Mouse (Mus musculus): ENCODE measurements at regions not wholly inside any gene's neighbourhood (a gene's known extent, or its start where the extent isn't known, plus 50 kb on each side); places are given as distances from the start of the nearest gene placed in this dataset.

DNA sequence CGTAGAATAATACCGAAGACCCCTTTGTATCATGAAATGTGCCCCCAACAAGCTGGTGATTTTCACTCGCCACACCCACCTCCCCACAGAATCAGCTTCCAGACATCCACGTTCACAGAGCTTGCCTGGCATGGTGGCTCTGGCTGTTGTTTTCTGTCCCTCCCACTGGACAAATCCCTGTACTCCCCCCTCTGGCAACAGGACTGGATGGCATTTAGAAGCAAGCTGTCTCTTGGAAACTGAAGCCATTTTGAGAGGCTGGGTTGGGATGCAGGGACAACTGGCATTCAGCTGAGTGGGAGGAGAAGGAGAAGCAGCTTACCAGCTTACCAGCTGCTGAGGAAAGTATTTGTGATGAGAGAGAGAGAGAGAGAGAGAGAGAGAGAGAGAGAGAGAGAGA lies 105.6 kb upstream of the Spdl1 start:
- TF ChIP-seq CTCF (IDR thresholded peaks at IDR 0.05 in 2 of 3, conservative IDR thresholded peaks at IDR 0.05 in 1 of 3; ENCODE audit: control insufficient read depth in 1 of 3, insufficient read depth in 1 of 3, low read depth in 2 of 3, low read length in 3 of 3, poor library complexity in 1 of 3, severe bottlenecking in 1 of 3) (no peak), POLR2A (IDR thresholded peaks at IDR 0.05; ENCODE audit: control insufficient read depth in 1 of 2, insufficient read depth in 1 of 2, low read depth in 1 of 2, low read length in 2 of 2, poor library complexity in 1 of 2) (no peak), MAZ (IDR thresholded peaks at IDR 0.05; ENCODE audit: low read depth, low read length) (no peak), CHD2 (IDR thresholded peaks at IDR 0.05; ENCODE audit: low read length) (no peak), CHD1 (IDR thresholded peaks at IDR 0.05; ENCODE audit: low read depth, low read length) (no peak), TCF12 (IDR thresholded peaks at IDR 0.05; ENCODE audit: low read depth, low read length) (no peak), RAD21 (IDR thresholded peaks at IDR 0.05; ENCODE audit: low read depth, low read length) (no peak), EP300 (IDR thresholded peaks at IDR 0.05; ENCODE audit: low read depth in 1 of 2, low read length in 2 of 2) (no peak), HCFC1 (IDR thresholded peaks at IDR 0.05; ENCODE audit: low read depth, low read length) (no peak), NRF1 (IDR thresholded peaks at IDR 0.05; ENCODE audit: insufficient read depth, low read depth, low read length, poor library complexity, severe bottlenecking) (no peak), USF1 (IDR thresholded peaks at IDR 0.05; ENCODE audit: low read depth, low read length) (no peak)
